Mouse (Mus musculus) heart, adult 11 months (tissue): ENCODE results near the gene Jph4.

Source experiments
- DNase-seq: peaks from one replicate; pipeline ENCODE4 v3.0.0; 2022

Jph4 gene

DNA sequence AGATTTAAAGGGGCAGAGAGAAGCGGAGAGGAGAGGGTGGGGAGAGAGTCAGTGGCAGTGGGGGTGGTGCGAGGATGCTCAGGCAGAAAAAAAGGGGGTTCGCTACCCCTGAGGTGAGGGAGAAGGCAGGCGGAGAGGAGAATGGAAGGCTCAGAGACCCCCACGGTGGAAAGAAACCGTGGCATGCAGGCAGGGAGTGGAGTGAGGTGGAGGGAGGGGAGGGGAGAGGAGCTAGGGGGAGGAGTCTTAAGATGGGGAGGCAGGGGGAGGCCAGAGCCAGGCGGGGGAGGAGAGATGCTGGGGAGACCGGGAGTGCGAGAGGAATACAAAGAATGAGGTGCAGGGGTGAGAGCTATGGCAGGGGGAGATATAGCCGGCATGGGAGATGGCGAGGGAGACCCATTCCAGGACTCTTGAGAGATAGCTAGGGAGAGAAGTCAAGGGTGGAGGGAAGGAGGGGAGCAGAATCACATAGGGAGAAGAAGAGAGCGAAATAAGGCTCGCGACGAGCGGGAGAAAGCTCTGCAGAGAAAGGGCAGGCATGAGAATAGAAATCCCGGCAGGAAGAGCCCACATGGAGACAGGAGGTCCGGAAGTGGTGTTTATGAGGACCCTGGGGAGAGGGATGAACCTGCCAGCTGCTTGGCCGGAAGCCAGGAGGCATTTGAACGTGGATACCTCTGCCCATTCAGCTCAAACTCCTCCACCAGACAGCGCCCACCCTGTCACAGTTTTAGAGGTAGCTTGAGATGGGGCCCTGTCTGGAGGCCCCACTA lies at the start of gene Jph4:
Gene Jph4 (minus strand): TSS at position 511 of the 776 bp plus-strand sequence.
- no peak for DNase-seq

DNA sequence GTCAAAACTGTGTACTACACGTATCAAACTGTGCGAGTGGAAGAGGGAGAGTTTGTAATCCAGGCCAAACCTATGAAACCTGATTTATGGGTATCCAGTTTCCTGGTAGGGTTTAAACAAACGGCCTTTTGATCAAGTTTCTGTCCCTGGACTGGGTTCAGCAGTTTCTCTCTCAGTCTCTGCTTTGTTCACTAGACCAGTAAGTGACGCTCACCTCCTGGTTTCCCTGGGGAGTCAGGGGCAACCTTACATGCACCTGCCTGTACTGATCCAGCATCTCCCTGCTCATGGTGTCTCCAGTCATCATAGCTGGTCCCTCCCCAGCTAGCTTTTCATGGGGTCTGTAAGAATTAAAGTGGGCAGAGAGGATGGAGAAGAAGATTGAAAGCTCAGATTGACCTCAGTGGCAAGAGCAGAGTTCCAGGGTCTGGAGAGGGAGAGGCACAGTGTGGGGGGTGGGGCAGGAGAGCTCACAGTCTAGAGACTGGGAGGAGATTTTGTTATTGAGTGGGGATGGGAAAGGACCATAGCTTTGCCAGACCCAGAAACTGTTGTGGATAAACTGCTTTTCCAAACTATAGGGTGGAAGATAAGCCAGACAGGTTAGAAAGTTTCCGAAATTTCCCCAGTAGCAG lies 47.6 kb upstream of the Jph4 start:
- no peak for DNase-seq

DNA sequence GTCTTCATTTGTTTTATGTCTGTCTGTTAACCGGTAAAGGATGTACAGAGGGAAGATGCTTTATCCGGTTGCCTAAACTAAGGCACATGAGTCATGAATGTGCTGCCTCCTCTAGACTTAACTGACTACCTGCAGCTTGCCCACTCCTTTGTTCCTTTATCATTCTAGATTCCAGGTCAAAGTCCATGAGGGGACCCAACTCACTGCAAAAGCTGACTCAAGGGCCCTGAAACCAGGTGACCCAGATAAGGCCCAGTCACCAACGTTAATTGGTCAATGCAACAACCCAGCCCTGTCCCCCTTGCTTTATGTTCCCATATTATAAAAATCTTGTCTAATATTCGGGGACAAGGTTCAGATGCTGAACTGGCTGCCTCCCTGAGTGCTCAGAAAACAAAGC lies 45.4 kb upstream of the Jph4 start:
- DNase-seq, result no peak

DNA sequence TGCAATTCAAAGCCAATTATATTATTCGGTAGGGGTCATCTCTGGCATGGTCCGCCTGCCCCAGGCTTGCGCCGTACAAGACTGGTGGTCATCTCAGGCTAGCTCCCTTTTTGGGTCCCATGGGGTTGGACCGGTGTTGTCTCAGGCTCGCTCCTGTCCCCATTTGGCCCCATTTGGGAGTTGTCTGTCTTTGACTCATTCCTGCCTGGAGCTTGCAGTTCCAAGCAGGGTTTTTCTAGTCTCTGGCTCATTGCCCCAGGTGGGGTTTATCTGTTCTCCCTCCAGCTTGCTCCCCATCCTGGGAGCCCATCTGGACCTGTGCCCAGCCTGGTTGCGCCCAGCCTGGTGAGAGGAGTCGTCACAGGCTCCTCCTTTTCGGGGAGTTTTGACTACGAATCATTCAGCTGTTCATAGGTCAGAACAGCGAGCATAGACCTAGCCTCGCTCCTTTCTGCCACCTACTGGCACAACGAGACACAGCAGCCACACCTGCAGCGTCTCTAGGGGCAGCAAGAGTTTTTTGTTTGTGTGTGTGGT lies 44.4 kb upstream of the Jph4 start:
- DNase-seq, result peak; percentile 92

DNA sequence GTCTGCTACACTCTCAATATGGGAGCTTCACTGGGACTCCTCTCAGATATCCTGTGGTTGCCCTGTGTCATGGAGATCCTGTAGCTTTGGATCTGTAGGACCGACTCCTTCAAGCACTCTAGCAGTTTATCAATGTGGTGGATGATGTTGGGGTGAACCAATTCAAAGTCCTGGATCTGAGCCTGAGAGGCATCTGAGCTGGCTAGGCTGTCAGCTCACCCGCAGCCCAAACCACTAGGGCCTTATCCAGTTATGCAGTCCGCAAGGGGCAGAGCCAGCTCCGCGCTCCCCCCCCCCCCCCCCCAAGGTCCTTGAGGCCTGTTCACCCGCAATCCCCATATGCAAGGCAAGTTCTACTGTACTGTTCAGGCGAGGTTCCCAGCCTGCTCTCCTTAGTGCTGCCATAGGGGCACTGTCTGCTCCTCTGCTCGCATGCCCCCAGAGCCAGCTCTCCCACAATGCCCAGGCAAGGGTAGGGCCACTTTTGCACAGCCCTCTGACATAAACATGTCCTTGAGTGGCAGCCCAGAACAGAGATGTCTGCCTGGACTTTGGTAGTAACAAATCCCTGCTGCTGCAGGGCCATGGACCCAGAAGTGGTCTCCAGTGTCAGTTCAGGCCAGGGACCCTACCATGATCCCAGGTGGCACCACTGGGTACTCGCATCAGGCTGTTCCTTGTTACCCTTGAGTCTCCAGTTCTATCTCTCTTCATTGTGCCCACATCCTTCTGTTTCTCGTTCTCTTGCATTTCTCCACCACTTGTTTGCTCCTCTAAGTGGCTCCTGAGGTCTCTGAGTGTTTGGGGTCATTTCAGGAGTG lies 43.7 kb upstream of the Jph4 start:
- DNase-seq, result peak; percentile 80

DNA sequence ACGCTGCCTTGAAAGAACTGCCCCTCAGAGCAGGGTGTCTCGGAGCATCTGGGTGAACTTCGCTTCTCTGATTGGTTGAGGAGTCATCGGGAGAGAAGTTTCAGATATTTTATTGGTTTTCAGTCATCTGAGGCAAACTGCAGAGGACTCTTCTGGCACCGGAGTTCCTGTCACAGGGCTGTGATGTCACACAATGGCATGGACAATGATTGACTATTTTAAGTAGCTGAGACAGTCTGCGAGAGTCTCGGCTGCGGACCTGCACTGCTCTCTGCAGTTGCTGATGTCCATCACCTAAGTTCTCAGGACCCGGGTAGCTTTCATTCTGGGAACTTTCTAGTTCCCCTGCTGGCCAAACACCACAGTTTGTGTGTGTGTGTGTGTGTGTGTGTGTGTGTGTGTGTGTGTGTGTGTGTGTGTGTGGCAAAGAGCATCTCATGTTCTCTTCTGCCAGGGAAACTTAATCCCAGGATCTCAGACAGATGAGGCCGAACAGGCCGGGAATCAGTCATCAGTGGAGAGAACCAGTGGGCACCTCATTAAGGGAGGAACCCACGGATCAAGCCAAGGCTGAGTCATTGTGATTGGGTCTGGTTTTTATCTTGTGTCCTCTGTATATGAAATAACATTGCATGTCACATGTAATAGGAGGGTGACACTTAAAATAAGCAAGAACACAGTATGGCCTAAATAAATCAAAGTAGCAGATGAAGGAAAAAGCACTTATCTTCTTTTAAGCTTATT lies 40.8 kb upstream of the Jph4 start:
- DNase-seq, result peak; percentile 75

DNA sequence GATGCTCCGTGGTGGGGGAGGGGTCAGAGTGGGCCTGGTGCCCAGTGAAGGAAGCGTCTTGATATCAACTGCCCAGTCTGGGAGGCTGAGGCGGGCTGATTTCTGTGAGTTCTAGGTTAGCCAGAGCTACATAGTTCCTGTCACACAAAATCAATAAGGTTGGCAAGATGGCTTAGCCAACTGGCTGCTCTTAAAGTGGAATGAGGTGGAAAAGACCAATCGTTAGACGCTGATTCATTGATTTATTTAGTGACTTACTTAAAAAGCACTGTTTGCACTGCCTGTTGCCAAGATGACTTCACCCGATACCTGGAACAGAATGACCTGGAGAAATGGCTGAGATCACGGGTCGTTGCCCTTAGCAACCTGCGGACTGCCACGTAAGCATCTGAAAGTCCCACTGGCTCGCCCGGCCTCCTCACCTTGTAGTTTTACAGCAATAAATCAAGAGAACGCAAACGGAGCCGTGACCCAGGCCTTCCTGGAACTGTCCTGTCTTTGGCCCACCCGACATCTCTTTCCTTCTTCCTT lies 36.3 kb upstream of the Jph4 start:
- no peak for DNase-seq

DNA sequence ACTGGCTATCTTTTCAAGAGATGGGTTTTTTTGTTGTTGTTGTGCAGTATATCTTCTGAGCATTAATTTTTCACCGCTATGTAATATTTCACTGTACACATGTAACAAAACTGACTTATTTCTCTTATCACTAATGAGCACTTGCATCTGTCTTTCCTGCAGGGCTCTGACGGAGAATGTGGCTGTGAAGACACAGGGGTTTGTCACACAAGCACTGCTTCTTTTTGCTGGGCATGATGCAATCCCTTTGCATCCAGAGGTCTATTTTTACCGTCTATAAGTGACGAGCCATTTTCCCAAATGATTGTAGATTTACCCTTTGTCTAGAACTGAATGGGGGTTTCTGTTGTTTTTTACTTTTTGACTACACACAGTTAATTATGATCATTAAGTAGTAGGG lies 35.4 kb upstream of the Jph4 start:
- DNase-seq, result no peak

DNA sequence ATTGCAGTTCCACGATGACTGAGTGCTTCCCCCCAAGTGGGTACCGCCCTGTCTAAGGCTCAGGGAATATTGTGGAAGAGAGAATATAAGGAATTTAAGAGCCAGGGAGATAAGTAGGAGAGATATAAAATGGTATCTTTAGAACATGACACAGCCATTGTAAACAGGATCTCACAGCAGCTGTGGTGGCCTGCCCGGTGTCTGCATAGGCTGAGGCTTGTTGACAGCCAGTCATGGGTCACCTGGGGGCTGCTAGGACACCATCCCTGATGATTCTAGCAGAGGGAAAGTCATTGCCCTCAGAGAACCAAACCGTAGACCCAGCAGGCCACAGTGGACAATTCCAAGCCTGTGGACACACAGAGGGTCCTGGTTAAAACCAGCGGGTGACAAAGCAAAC lies 34.2 kb upstream of the Jph4 start:
- DNase-seq, result no peak

DNA sequence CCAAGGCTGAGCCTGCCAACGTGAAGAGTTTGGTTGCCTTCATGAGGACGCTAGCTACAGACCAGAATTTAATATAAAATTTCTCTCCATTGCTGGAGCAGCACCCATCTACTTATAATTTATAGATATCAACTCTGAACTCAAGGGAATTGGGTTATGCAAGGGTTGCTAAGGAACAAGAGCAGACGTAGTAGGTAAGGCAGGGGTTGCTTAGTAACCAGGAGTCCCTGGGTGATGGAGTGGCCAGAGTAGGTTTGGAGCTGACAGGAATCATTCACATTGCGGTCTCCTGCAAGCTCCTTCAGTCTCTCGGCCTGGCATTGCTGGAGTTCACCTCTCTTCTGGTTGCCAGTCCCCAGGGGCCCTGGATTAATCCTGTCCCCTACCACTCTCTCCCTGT lies 32.3 kb upstream of the Jph4 start:
- DNase-seq, result no peak

DNA sequence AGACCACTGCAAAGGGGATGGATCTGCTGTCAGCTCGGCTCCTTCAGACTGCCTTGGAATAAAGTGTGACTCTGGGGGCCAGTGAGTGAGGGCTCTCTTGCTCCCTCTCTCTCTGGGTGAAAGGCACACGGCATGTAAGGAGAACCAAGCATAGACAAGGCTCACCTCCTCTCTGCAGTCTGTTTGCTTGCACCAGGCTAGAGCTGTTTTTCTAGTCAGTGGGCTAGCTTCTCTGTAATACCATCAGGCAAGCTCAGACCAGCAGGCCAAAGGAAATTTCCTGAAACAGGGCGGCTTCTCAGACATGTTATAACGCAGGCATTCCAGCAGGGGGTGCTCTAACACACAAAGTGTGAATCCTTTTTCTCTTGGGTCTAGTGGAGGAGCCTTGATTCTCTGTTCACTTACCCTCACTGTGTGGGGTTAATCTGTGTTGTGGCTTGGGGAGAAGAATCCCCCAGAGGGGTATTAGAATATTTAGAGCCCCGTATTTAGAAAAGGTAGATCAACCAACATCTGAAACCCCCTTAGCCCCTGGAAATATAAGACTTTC lies 31.7 kb upstream of the Jph4 start:
- no peak for DNase-seq

DNA sequence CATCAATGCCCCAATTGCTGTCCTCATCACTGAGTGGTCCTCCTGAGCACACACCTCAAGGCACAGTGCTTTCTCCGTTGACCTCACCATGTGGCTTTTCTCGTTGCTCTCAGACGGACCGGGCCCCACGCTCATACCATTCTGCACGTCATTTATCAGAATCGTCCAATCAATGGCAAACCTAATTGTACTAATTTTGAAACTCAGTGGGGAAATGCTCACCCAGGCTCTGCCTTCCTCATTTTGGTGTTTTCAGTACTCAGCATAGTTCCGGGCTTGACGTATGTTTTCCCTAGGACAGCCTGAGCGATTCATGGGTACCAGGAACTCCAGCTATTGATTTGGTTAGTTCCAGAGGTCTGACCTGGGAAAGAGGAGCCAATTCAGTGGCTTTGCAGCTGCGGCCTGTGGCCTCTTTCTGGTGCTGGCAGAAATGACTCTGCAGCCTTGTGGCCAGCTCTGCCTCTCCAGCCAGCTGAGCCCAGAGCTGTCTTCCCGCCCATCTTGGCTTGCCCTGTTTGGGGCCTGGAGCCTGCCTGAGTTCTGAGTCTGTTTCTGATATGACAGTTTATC lies 30.2 kb upstream of the Jph4 start:
- DNase-seq, result peak; percentile 96

DNA sequence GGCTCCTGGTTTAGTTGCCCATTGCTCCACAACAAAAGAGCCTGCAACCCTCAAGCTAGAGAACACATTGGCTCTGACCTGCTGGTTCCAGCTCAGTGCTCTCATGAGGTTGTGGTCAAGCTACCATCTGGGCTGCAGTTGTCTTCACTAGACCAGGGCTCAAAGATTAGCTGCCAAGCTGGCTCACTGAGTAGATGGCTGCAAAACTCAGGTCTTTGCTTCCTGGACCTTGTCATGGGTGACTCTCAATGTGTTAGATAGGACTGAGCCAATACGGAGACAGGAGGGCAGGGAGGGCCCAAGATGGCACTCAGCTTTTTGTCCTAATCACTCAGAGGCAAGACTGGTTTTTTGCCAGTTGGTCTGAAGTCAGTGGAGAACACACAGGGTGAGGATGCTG lies 29.6 kb upstream of the Jph4 start:
- DNase-seq, result no peak

DNA sequence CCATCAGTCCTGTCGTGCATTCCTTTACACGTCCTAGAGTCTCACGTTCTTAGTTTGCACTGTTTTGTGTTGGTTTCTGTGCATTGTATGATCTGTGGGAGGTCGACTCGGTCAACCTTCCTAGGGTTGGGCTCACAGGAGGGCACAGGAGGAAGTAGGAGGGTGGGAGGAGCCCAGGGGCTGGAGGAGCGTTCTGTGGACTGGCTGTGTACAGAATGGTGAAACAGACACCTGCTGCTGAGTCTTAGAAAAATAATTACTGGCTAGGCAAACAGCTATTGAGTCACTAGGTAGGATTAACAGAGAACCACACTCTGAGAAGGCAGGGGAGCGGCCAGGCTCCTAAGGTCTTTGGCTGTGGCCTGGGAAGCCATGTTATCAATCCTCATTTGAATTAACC lies 22.6 kb upstream of the Jph4 start:
- DNase-seq, result no peak

DNA sequence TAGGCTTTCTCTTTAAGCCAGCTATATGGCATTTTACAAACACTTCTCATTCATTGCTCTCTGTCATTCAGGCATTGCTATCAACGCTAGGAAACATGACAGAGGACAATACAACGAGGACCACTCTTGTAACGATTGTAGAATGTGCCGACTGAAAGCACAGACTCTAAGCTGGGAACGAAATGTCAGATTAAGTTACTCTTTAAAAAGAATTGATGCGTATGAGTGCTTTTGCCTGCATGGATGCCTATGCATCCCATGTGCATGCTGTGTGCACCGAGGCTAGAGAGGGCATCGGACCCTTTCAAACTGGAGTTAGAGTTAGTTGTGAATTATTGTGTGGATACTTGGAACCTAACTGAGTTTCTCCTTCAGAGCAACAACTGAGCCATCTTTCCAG lies 18.9 kb upstream of the Jph4 start:
- no peak for DNase-seq

DNA sequence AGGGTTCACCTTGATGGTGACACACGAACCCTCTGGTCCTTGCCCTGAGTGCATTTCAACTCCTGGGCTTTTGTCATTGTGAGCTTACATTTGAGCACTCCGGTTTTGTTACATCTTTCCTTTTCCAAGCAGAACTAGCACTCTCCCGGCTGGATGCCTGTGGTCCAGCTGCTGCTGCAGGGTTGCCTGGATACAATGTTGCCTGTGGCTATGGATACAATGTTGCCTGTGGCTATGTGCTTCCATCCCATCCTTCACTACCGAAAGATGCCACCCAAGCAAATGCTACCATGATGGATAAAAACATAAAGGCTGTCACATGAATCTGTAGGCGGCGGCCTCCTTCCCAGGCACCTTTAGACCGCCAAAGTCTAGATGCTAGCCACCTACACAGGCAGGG lies 9.8 kb upstream of the Jph4 start:
- DNase-seq, result no peak

DNA sequence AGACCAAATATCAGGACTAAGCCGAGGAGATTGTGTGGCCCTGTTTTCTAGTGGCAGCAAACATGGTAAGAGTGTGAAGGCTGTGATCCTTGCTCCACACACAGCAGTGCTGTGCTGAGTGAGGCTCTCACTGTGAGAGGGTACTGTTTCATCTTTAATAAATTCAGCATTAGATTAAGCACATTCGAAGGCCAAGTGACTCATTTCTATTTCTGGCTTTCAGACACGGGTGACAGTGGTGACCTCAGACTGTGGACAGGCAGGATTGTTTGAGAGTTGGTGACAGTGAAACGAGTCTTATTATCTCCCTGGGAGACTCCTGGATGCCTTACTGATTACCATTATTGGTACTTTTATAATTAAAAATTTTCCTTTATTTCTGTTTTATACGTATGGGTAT lies 9.0 kb upstream of the Jph4 start:
- DNase-seq, result no peak

DNA sequence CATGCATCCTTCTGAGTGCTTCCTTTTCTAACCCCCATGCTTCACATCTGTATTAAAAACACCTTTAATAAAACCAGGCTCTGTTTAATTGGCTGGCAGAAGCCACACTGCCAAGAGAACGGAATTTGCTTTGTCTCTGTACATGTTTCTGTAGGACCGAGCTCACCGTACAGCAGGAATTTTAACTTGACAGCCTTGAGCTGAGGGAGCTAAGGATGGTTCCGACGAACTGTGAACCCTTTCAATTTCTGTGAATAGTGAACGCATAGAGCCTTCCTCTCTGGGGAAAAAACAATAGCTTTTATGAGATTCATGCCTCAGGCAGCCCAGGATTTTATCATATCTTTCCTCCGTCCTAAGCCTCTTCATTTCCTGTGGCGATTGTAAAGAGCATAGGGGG lies 5.6 kb upstream of the Jph4 start:
- DNase-seq, result no peak

DNA sequence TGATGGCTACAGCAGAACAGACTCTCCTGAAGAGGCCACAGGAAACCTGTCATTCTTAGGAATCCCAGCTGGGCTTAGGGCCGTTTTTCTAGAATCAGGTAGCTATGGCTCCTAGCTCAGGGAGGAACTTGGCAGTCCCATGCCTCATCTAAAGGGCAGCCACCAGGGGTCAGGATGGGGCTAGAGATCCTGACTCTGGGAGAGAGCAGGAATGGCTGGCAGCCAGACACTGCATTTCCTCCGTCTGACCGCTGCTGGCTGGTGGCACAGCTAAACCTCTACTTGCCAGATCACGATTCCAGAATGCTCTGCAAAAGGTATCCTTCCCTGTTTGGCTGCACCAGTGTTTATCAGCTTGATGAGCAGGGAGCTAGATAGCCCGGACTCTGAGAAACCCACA lies 5.2 kb upstream of the Jph4 start:
- peak; percentile 95 for DNase-seq

DNA sequence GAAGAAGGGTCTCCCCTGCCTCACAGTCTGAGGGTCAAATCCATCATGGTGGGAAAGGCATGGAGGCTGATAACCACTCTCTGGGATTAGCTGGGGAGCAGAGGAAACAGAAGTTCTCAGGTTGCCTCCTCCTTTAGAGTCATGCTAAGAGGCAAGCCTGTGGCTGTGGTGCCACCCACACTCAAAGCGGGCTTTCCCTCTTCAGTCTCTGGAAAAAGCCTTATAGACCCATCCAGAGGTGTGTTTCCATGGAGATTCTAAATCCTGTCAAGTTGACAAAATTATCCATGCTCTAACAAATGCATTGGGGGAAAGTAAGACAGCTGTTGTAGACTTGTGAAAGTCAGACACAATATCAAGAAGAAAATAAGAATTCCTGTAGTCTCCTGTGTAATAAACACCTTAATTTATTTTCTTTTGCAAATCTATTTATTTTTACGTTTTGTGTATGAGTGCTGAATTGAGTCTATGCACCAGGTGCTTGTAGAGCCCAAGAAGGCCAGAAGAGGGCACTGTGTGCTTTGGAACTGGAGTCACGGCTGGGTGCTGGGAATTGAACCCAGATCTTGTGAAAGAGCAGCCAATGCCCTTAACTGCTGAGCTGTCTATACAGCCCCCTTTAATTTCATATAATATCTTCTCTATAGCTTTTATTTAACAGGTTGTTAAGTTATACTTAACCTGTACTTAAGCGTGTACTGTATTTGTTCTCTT lies 2.8 kb upstream of the Jph4 start:
- DNase-seq, result no peak

DNA sequence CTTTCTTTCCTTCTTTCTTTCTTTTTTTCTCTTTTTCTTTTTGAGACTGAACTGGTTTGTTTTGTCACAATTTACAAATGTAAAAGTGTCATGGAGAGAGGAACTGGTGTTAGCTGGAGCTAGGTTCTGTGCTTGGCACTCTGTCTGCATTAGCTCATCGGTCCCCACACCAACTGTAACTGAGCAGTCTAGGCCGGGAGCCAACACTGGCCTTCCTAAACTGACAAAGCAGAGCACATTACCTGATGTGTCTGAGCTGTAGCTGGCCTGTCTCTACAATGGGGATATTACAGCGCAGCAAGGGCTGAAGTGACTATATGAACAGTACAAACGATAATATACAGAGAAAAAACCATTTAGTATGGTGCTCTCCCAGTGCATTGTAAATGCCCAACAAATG lies 2.1 kb upstream of the Jph4 start:
- DNase-seq, result no peak
